Mouse (Mus musculus): ENCODE data around the gene 3110009E18Rik.

Gene 3110009E18Rik

GRCm38 (mm10) chr1:120196724-120197123 lies 75.7 kb downstream of the 3110009E18Rik start:
- DNase-seq (ENCODE audit: low spot score): no peak

- DNase-seq (ENCODE audit: low spot score): peak; percentile 80
These were observed 76.2 kb downstream of the 3110009E18Rik start for GRCm38 (mm10) chr1:120197189-120197588.

- no peak for DNase-seq (ENCODE audit: low spot score)
These were observed 77.2 kb downstream of the 3110009E18Rik start for GRCm38 (mm10) chr1:120198151-120198550.

- no peak for DNase-seq (ENCODE audit: low spot score)
These were observed 78.0 kb downstream of the 3110009E18Rik start for GRCm38 (mm10) chr1:120198942-120199341.

GRCm38 (mm10) chr1:120202542-120202941 lies 81.6 kb downstream of the 3110009E18Rik start:
- DNase-seq (ENCODE audit: low spot score): no peak

GRCm38 (mm10) chr1:120203836-120204235 lies 82.8 kb downstream of the 3110009E18Rik start:
- no peak for DNase-seq (ENCODE audit: low spot score)

- DNase-seq (ENCODE audit: low spot score): no peak
These were observed 83.8 kb downstream of the 3110009E18Rik start for GRCm38 (mm10) chr1:120204834-120205233.

- no peak for DNase-seq (ENCODE audit: low spot score)
These were observed 86.6 kb downstream of the 3110009E18Rik start for GRCm38 (mm10) chr1:120207568-120207967.

GRCm38 (mm10) chr1:120208502-120209230 lies 87.7 kb downstream of the 3110009E18Rik start:
- DNase-seq (ENCODE audit: low spot score): no peak

- DNase-seq (ENCODE audit: low spot score): no peak
These were observed 99.9 kb downstream of the 3110009E18Rik start for GRCm38 (mm10) chr1:120220841-120221240.

GRCm38 (mm10) chr1:120221285-120221684 lies 100.3 kb downstream of the 3110009E18Rik start:
- DNase-seq (ENCODE audit: low spot score): no peak

- no peak for DNase-seq (ENCODE audit: low spot score)
These were observed 102.6 kb downstream of the 3110009E18Rik start for GRCm38 (mm10) chr1:120223613-120224012.

- no peak for DNase-seq (ENCODE audit: low spot score)
These were observed 108.9 kb downstream of the 3110009E18Rik start for GRCm38 (mm10) chr1:120229723-120230471.

- peak; percentile 61 for DNase-seq (ENCODE audit: low spot score)
These were observed 110.3 kb downstream of the 3110009E18Rik start for GRCm38 (mm10) chr1:120231334-120231733.

GRCm38 (mm10) chr1:120232170-120232569 lies 111.2 kb downstream of the 3110009E18Rik start:
- no peak for DNase-seq (ENCODE audit: low spot score)

- no peak for DNase-seq (ENCODE audit: low spot score)
These were observed 114.7 kb downstream of the 3110009E18Rik start for GRCm38 (mm10) chr1:120235631-120236215.

GRCm38 (mm10) chr1:120236424-120236823 lies 115.4 kb downstream of the 3110009E18Rik start:
- no peak for DNase-seq (ENCODE audit: low spot score)

- DNase-seq (ENCODE audit: low spot score): no peak
These were observed 116.1 kb downstream of the 3110009E18Rik start for GRCm38 (mm10) chr1:120237068-120237467.

Data from embryo, embryonic 10.5 days (tissue).